Mouse (Mus musculus): ENCODE measurements around the gene Zdhhc16. TPM values are rescaled to one million over a fixed set of nuclear protein-coding genes. Genes with fewer than 3 reads are reported as not detected.
A peak's percentile ranks its signal among the peaks of the same experiment; 100 is the strongest.

Zdhhc16 gene
- total and polyA plus RNA-seq, 3 experiments: 30.3 to 54.3 (median 45.5) TPM

DNA sequence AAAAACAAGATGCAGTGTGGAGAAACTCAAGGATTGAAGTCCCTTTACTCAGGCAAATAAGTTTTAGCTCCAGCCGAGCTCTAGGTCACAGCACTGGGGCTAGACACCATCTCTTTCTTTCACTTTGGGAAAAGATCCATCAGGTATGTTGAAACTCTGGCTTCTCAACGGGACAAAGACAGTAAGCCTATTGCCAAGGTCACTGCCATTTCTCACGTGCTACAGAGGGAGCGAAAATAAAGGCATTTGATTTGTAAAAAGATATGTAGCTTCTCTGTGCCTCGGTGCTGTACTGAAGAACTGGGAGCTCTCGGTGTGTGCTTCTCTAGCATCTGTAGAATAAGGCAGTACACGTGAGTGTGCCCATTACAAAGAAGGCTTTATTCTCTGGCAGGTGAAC lies 10.6 kb downstream of the Zdhhc16 start:
- Histone ChIP-seq H3K9ac (ENCODE audit: insufficient read depth, low read depth) (no peak overlapping the region), H3K4me2 (ENCODE audit: insufficient read depth, low read depth, poor library complexity, severe bottlenecking) (no peak overlapping the region), H3K4me3 (replicated peaks in 1 of 3; ENCODE audit: low read depth in 2 of 3, low read length in 2 of 3, poor library complexity in 1 of 3) (no peak overlapping the region), H3K36me3 (replicated peaks in 1 of 2; ENCODE audit: control insufficient read depth in 1 of 2, insufficient read depth in 1 of 2, low read length in 1 of 2) (peaks cover 76 to 95% of the 10 kb centered on the region in 2 experiments), H3K9me3 (replicated peaks; ENCODE audit: low read length) (peaks cover 4% of the 10 kb centered on the region), H3K4me1 (ENCODE audit: control insufficient read depth in 1 of 2, insufficient read depth in 2 of 2) (no peaks in the 10 kb centered on the region), H3K79me2 (replicated peaks; ENCODE audit: control insufficient read depth, extremely low read depth, insufficient read depth, poor library complexity, severe bottlenecking) (no peaks in the 10 kb centered on the region), H3K27me3 (replicated peaks) (no peaks in the 10 kb centered on the region), H3K27ac (ENCODE audit: insufficient read depth, low read depth) (no peak overlapping the region)
- dilution Hi-C loops (cut with MboI; ENCODE audit: extremely low pct_ligation_motif_present, extremely low pct_unique_long_range_greater_than_20kb, low sequenced_read_pairs) (no loop called here), in situ Hi-C loops (cut with MboI; ENCODE audit: low pct_ligation_motif_present, low pct_unique_long_range_greater_than_20kb, low sequenced_read_pairs) (no loop called here)
- no peak for DNase-seq (ENCODE audit: extremely low read depth)
- TF ChIP-seq CHD1 (IDR thresholded peaks at IDR 0.05; ENCODE audit: low read depth, low read length) (no peak), EP300 (IDR thresholded peaks at IDR 0.05; ENCODE audit: low read length) (no peak), MAFK (IDR thresholded peaks at IDR 0.05; ENCODE audit: insufficient replicate concordance, low read length) (no peak)

- no peak overlapping the region for H3K4me2 ChIP-seq (ENCODE audit: insufficient read depth, low read depth, poor library complexity, severe bottlenecking)
- DNase-seq (ENCODE audit: extremely low read depth): peak; percentile 27
- in situ Hi-C loops (cut with MboI; ENCODE audit: low pct_ligation_motif_present, low pct_unique_long_range_greater_than_20kb, low sequenced_read_pairs) (no loop called here), dilution Hi-C loops (cut with MboI; ENCODE audit: extremely low pct_ligation_motif_present, extremely low pct_unique_long_range_greater_than_20kb, low sequenced_read_pairs) (no loop called here)
- H3K27me3 ChIP-seq (replicated peaks): no peaks in the 10 kb centered on the region
- H3K4me1 ChIP-seq (ENCODE audit: control insufficient read depth in 1 of 2, insufficient read depth in 2 of 2): no peaks in the 10 kb centered on the region
- H3K79me2 ChIP-seq (replicated peaks; ENCODE audit: control insufficient read depth, extremely low read depth, insufficient read depth, poor library complexity, severe bottlenecking): no peaks in the 10 kb centered on the region
- TF ChIP-seq SIN3A (IDR thresholded peaks at IDR 0.05; ENCODE audit: low read length) (no peak), MAX (IDR thresholded peaks at IDR 0.05; ENCODE audit: low read length) (no peak), GABPA (IDR thresholded peaks at IDR 0.05; ENCODE audit: insufficient replicate concordance, low read depth, low read length) (no peak), IRF4 (IDR thresholded peaks at IDR 0.05; ENCODE audit: low read depth, low read length) (no peak), ZKSCAN1 (IDR thresholded peaks at IDR 0.05; ENCODE audit: borderline replicate concordance, low read depth, low read length) (no peak), TBP (conservative IDR thresholded peaks at IDR 0.05; ENCODE audit: low read depth, low read length) (no peak), USF2 (conservative IDR thresholded peaks at IDR 0.05; ENCODE audit: low read depth, low read length) (no peak), HCFC1 (IDR thresholded peaks at IDR 0.05; ENCODE audit: low read depth, low read length) (no peak), SMC3 (IDR thresholded peaks at IDR 0.05; ENCODE audit: low read depth, low read length) (peak; percentile 38), CTCF (conservative IDR thresholded peaks at IDR 0.05 in 1 of 2, IDR thresholded peaks at IDR 0.05 in 1 of 2; ENCODE audit: low read depth in 2 of 2, low read length in 2 of 2) (peak in 1 of 2 experiments; percentile 47; a peak in 2 of 4 replicates), MAZ (IDR thresholded peaks at IDR 0.05; ENCODE audit: low read depth, low read length) (no peak), KAT2A (IDR thresholded peaks at IDR 0.05; ENCODE audit: insufficient replicate concordance, low read length) (no peak), RAD21 (IDR thresholded peaks at IDR 0.05; ENCODE audit: low read depth, low read length) (peak; percentile 26), CHD2 (IDR thresholded peaks at IDR 0.05; ENCODE audit: low read length) (no peak)
- no peak overlapping the region for H3K9ac ChIP-seq (ENCODE audit: insufficient read depth, low read depth)
- H3K9me3 ChIP-seq (replicated peaks; ENCODE audit: low read length): no peaks in the 10 kb centered on the region
- peaks cover 87 to 98% of the 10 kb centered on the region in 2 experiments for H3K36me3 ChIP-seq (replicated peaks in 1 of 2; ENCODE audit: control insufficient read depth in 1 of 2, insufficient read depth in 1 of 2, low read length in 1 of 2)
- H3K4me3 ChIP-seq (replicated peaks in 1 of 3; ENCODE audit: low read depth in 2 of 3, low read length in 2 of 3, poor library complexity in 1 of 3): no peak overlapping the region
- H3K27ac ChIP-seq (ENCODE audit: insufficient read depth, low read depth): no peak overlapping the region
Measured at GRCm38 (mm10) chr19:41952287-41952686, 19.0 kb downstream of the Zdhhc16 start.
